Comparison of ENCODE assay signal across 8 mouse cellular contexts in the genomic region with DNA sequence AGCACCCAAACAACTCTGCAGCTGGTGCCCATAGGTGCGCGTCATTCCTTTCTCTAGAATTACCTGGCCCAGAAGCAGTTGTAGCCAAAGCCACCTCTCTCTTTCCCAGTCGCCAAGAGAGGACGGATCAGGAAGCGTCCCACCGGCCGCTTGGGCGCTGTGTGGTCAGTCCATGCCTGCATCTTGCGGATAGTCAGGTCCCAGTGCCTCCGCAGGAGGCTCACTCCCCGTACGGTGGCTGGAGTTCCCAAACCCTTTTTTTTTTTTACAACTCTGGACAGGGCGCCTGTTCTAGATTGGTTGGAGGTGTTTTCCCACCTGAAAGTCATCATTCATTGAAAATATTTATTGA. TPM values are rescaled to one million over a fixed set of nuclear protein-coding genes. Genes with fewer than 3 reads are reported as not detected.
A peak's percentile ranks its signal among the peaks of the same experiment; 100 is the strongest.
DNase-seq lines count a peak whose midpoint lies in the region; ATAC-seq and TF ChIP-seq lines count a peak whose summit lies in the region.

No protein-coding gene starts in this region.

- no peak for TF ChIP-seq CTCF in forebrain, postnatal 0 days (IDR thresholded peaks at IDR 0.05; ENCODE audit: low read depth)

- DNase-seq in heart, embryonic 10.5 days (ENCODE audit: low spot score), result no peak
- no peak for DNase-seq in heart, postnatal 36 days
- DNase-seq in ES-E14 (ENCODE audit: low read depth, low spot score), result no peak
- no peak for DNase-seq in forebrain, postnatal 0 days
- DNase-seq in left cerebral cortex, adult 8-10 months (ENCODE audit: low spot score in 2 of 2), result no peak
- DNase-seq in spleen, postnatal 10 days (ENCODE audit: low spot score in 2 of 2), result no peak
- no peak for DNase-seq in adrenal gland, adult 2 months

- in situ Hi-C loops in ES-E14 (cut with MboI; ENCODE audit: low sequenced_read_pairs in 2 of 2, unreplicated experiment in 2 of 2), result no loop called here

- H3K4me3 ChIP-seq in heart, embryonic 10.5 days, result peak overlapping the region; percentile 77
- peak overlapping the region; percentile 71 to 76 for H3K4me3 ChIP-seq in ES-E14 (ENCODE audit: insufficient read depth in 1 of 2, low read depth in 1 of 2, low read length in 2 of 2, poor library complexity in 1 of 2, severe bottlenecking in 1 of 2)
- peak overlapping the region; percentile 60 for H3K4me3 ChIP-seq in forebrain, postnatal 0 days (ENCODE audit: low read depth, low read length)
- H3K4me3 ChIP-seq in macrophage (ENCODE audit: inconsistent target), result peak overlapping the region; percentile 53

- no peaks in the 10 kb centered on the region for H3K79me2 ChIP-seq in macrophage (ENCODE audit: inconsistent target)

- 1% methylated on average over 13 of the region's 13 CpGs for WGBS in heart, embryonic 10.5 days
- under 1% methylated on average over 13 of the region's 13 CpGs for WGBS in forebrain, postnatal 0 days
- WGBS in macrophage (ENCODE audit: missing documents), result 16% methylated on average over 13 of the region's 13 CpGs

- H3K9ac ChIP-seq in ES-E14 (ENCODE audit: insufficient read depth, low read depth, low read length, poor library complexity, severe bottlenecking), result peak overlapping the region; percentile 76
- H3K9ac ChIP-seq in forebrain, postnatal 0 days, result peak overlapping the region; percentile 79

- H3K27me3 ChIP-seq in heart, embryonic 10.5 days (ENCODE audit: insufficient read depth, poor library complexity, severe bottlenecking), result 0 out of 2 replicates have a peak, but pooled peaks cover 4% of the 10 kb centered on the region
- no peaks in the 10 kb centered on the region for H3K27me3 ChIP-seq in forebrain, postnatal 0 days (ENCODE audit: insufficient read depth, low read length)

- intact Hi-C loops in heart, postnatal 36 days (cut with DNase I), result loop anchor here (2.0 to 10.0 kb wide), 2 partner anchors 70 to 524 kb away; no protein-coding TSS in a partner anchor

- peaks cover 4% of the 10 kb centered on the region; the same call in 1 of the 2 replicates for H3K9me3 ChIP-seq in heart, embryonic 10.5 days
- no peaks in the 10 kb centered on the region for H3K9me3 ChIP-seq in ES-E14 (ENCODE audit: control insufficient read depth, insufficient read depth, low read depth, low read length)
- no peaks in the 10 kb centered on the region for H3K9me3 ChIP-seq in forebrain, postnatal 0 days (ENCODE audit: low read length)

- peak overlapping the region; percentile 84 for H3K4me2 ChIP-seq in forebrain, postnatal 0 days (ENCODE audit: low read depth)

- peak overlapping the region; percentile 97 for H3K27ac ChIP-seq in heart, embryonic 10.5 days
- no peak overlapping the region for H3K27ac ChIP-seq in ES-E14 (ENCODE audit: insufficient read depth, low read depth, low read length, poor library complexity, severe bottlenecking)
- peak overlapping the region; percentile 76; the same call in 1 of the 2 replicates for H3K27ac ChIP-seq in forebrain, postnatal 0 days (ENCODE audit: low read depth, low read length)
- H3K27ac ChIP-seq in macrophage, result no peak overlapping the region; the same call in 1 of the 2 replicates

- peak; percentile 4; the same call in 1 of the 2 replicates for ATAC-seq in forebrain, postnatal 0 days

- H3K36me3 ChIP-seq in heart, embryonic 10.5 days, result no peaks in the 10 kb centered on the region
- H3K36me3 ChIP-seq in ES-E14 (ENCODE audit: control insufficient read depth, insufficient read depth, low read length, poor library complexity, severe bottlenecking) (no peaks in the 10 kb centered on the region), macrophage (ENCODE audit: inconsistent target) (no peaks in the 10 kb centered on the region)
- H3K36me3 ChIP-seq in forebrain, postnatal 0 days (ENCODE audit: insufficient read depth), result no peaks in the 10 kb centered on the region

- peaks cover 32% of the 10 kb centered on the region for H3K4me1 ChIP-seq in heart, embryonic 10.5 days
- H3K4me1 ChIP-seq in ES-E14 (ENCODE audit: control insufficient read depth in 2 of 2, insufficient read depth in 2 of 2, low read length in 2 of 2, poor library complexity in 1 of 2), result peaks cover 0 to 5% of the 10 kb centered on the region in 2 experiments; a peak in 2 of 4 replicates
- H3K4me1 ChIP-seq in forebrain, postnatal 0 days (ENCODE audit: insufficient read depth), result 0 out of 2 replicates have a peak, but pooled peaks cover 5% of the 10 kb centered on the region

TF ChIP-seq in ES-E14, 5 proteins besides CTCF, POLR2A, EP300 and RAD21:
- TF ChIP-seq ZNF384 (IDR thresholded peaks at IDR 0.05; ENCODE audit: low read depth, low read length) (0 out of 2 replicates have a peak, but pooled peaks have one; percentile 13), MAFK (IDR thresholded peaks at IDR 0.05; ENCODE audit: insufficient read depth, low read depth, low read length) (no peak), ZC3H11A (IDR thresholded peaks at IDR 0.05; ENCODE audit: borderline replicate concordance, low read depth, low read length) (no peak), CHD2 (IDR thresholded peaks at IDR 0.05; ENCODE audit: low read depth, low read length) (no peak), HCFC1 (IDR thresholded peaks at IDR 0.05; ENCODE audit: borderline replicate concordance, insufficient read depth, low read length) (no peak)

RNA-seq across cellular contexts. Expression of gene H3f3a, which starts 35.4 kb away (rescaled TPM):
- polyA plus RNA-seq in heart, embryonic 10.5 days (2016; fragmentation: Nextera tagmentation; extraction: Ambion mirVana), result 1,530 and 1,842 TPM in 2 replicates
- total RNA-seq in heart, postnatal 36 days (2021), result 100 to 1,000 TPM; 457 to 506 TPM
- total RNA-seq in ES-E14 (2012; rRNA removed), result 503 and 657 TPM in 2 replicates
- 3,418 and 3,587 TPM in 2 replicates for total RNA-seq in forebrain, postnatal 0 days (2014; rRNA removed)
- 2,464 and 2,886 TPM in 2 replicates for polyA plus RNA-seq in forebrain, postnatal 0 days (2015; fragmentation: Nextera tagmentation; extraction: Ambion mirVana)
- 100 to 1,000 TPM in 9 of 26 experiments, 10 to 100 TPM in 17; 24.0 to 166 (median 85.8) TPM for total RNA-seq in macrophage (2018; cell fraction: chromatin; rRNA removed)
- 1,000 to 10,000 TPM in 1 of 26 experiments, 100 to 1,000 TPM in 25; 716 to 1,086 (median 853) TPM for total RNA-seq in macrophage (2018; cell fraction: cytosol; rRNA removed)
- 100 to 1,000 TPM in 23 of 26 experiments, 10 to 100 TPM in 3; 59.1 to 236 (median 165) TPM for total RNA-seq in macrophage (2018; cell fraction: nucleus; rRNA removed)
- 677 to 1,075 TPM (median 721 TPM) in 3 replicates for polyA plus RNA-seq in macrophage (2018)
- total RNA-seq in left cerebral cortex, adult 8-10 months (2022), result 100 to 1,000 TPM; 259 to 296 (median 268) TPM
- total RNA-seq in adrenal gland, adult 2 months (2021), result 100 to 1,000 TPM; 639 to 657 TPM
- 103 and 113 TPM in 2 replicates for polyA plus RNA-seq in adrenal gland, adult 2 months (2012; rRNA removed)

RNA-seq across cellular contexts. Expression of gene Acbd3, which starts 52.5 kb away (rescaled TPM):
- 20.5 and 24.5 TPM in 2 replicates for polyA plus RNA-seq in heart, embryonic 10.5 days (2016; fragmentation: Nextera tagmentation; extraction: Ambion mirVana)
- 10 to 100 TPM; 22.5 to 23.4 TPM for total RNA-seq in heart, postnatal 36 days (2021)
- total RNA-seq in ES-E14 (2012; rRNA removed), result 13.3 and 20.4 TPM in 2 replicates
- 27.9 and 37.6 TPM in 2 replicates for total RNA-seq in forebrain, postnatal 0 days (2014; rRNA removed)
- 10.6 and 16.1 TPM in 2 replicates for polyA plus RNA-seq in forebrain, postnatal 0 days (2015; fragmentation: Nextera tagmentation; extraction: Ambion mirVana)
- 100 to 1,000 TPM in 12 of 26 experiments, 10 to 100 TPM in 14; 51.4 to 260 (median 95.3) TPM for total RNA-seq in macrophage (2018; cell fraction: chromatin; rRNA removed)
- 100 to 1,000 TPM in 2 of 26 experiments, 10 to 100 TPM in 24; 54.5 to 110 (median 59.8) TPM for total RNA-seq in macrophage (2018; cell fraction: cytosol; rRNA removed)
- 100 to 1,000 TPM in 10 of 26 experiments, 10 to 100 TPM in 16; 53.2 to 195 (median 88.9) TPM for total RNA-seq in macrophage (2018; cell fraction: nucleus; rRNA removed)
- 37.0 to 52.8 TPM (median 46.2 TPM) in 3 replicates for polyA plus RNA-seq in macrophage (2018)
- total RNA-seq in left cerebral cortex, adult 8-10 months (2022), result 10 to 100 TPM; 32.2 to 34.0 (median 33.1) TPM
- 10 to 100 TPM; 45.0 to 53.1 TPM for total RNA-seq in adrenal gland, adult 2 months (2021)
- 10.8 and 11.1 TPM in 2 replicates for polyA plus RNA-seq in adrenal gland, adult 2 months (2012; rRNA removed)

Comparison
In these comparisons a context has a peak if more than half of its experiments do, and no peak if none do; other contexts are left out.
1. H3K27ac ChIP-seq: peak in heart, embryonic 10.5 days (single experiment) and forebrain, postnatal 0 days (single experiment); none in ES-E14 (single experiment) and macrophage (single experiment).
2. Peak in every context shown above with its lines, with median percentiles within 50 percentile points of each other: H3K4me3 ChIP-seq.